Mouse (Mus musculus): ENCODE data around the gene Wtap. TPM values are rescaled to one million over a fixed set of nuclear protein-coding genes. Genes with fewer than 3 reads are reported as not detected.
"Not testable (repeated sequence)": the region's sequence is repeated elsewhere in the genome, so short reads cannot be mapped to it uniquely, and the experiment has no call there.

Gene Wtap
- polyA plus RNA-seq, 1 experiment from 2014 or later: 146 TPM

DNA sequence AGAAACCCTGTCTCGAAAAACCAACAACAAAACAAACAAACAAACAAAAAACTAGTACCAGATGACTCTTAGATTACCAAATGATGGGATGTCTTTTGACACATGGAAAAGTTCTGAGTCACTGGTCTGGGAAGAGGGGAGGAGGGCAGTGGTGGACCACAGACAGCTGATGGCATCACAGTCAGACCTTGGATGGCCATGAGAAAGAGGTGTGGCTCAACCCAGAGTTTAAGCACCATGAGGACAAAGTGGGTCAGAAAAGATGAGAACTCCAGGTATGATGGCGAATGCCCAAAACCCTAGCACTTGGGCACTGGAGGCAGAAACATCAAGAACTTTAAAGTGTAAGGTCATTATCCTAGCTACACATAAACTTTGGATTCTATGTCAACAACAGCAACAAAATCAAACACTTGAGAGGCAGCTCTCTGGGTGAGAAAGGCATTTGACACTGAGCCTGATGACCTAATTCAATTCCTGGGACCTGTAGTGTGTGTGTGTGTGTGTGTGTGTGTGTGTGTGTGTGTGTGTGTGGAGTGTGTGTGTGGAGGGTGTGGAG lies 56.5 kb downstream of the Wtap start:
- no peak overlapping the region for H3K4me2 ChIP-seq (replicated peaks; ENCODE audit: low read depth, low read length)
- H3K4me3 ChIP-seq (ENCODE audit: low read depth, low read length): no peak overlapping the region
- no peak overlapping the region for H3K27ac ChIP-seq (ENCODE audit: low read length)
- no peak for ATAC-seq (ENCODE audit: insufficient number of reproducible peaks, insufficient read depth, low FRiP score, low read depth)
- no peaks in the 10 kb centered on the region for H3K9me3 ChIP-seq (ENCODE audit: control insufficient read depth, low read depth, low read length)
- 76% methylated on average over 2 of the region's 2 CpGs for WGBS
- H3K9ac ChIP-seq (replicated peaks; ENCODE audit: low read depth, low read length): no peak overlapping the region
- no peaks in the 10 kb centered on the region for H3K4me1 ChIP-seq (ENCODE audit: control insufficient read depth, insufficient read depth, low read length)
- H3K36me3 ChIP-seq (ENCODE audit: control insufficient read depth, insufficient read depth, low read length): peaks cover 4% of the 10 kb centered on the region; the same call in 1 of the 2 replicates
- no peaks in the 10 kb centered on the region for H3K27me3 ChIP-seq (ENCODE audit: control insufficient read depth, insufficient read depth, low read length)

DNA sequence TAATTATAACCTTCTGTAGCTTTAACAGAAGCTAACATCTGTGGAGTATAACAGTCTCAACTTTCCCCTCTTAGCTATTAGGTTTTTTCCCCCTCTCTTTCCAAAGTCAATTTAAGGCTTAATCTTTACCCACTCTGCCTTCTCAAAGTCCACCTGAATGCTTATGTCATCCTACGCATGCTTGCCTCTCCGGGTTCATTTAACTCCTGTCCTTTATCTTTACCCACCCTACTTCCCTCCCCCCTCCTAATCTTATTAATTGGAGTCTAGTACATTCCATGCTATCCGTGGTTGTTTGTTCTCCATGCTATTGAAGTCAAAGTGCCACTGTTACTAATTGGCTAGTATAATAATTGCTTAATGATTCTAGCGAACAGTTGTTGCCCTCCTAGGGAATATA lies 58.2 kb downstream of the Wtap start:
- no peak for ATAC-seq (ENCODE audit: insufficient number of reproducible peaks, insufficient read depth, low FRiP score, low read depth)
- H3K9me3 ChIP-seq (ENCODE audit: control insufficient read depth, low read depth, low read length): no peaks in the 10 kb centered on the region
- H3K36me3 ChIP-seq (ENCODE audit: control insufficient read depth, insufficient read depth, low read length): no peaks in the 10 kb centered on the region
- H3K27me3 ChIP-seq (ENCODE audit: control insufficient read depth, insufficient read depth, low read length): no peaks in the 10 kb centered on the region
- H3K27ac ChIP-seq (ENCODE audit: low read length): no peak overlapping the region
- H3K4me2 ChIP-seq (replicated peaks; ENCODE audit: low read depth, low read length): no peak overlapping the region
- 67% methylated on average over 4 of the region's 4 CpGs for WGBS
- no peaks in the 10 kb centered on the region for H3K4me1 ChIP-seq (ENCODE audit: control insufficient read depth, insufficient read depth, low read length)
- no peak overlapping the region for H3K4me3 ChIP-seq (ENCODE audit: low read depth, low read length)
- H3K9ac ChIP-seq (replicated peaks; ENCODE audit: low read depth, low read length): no peak overlapping the region

DNA sequence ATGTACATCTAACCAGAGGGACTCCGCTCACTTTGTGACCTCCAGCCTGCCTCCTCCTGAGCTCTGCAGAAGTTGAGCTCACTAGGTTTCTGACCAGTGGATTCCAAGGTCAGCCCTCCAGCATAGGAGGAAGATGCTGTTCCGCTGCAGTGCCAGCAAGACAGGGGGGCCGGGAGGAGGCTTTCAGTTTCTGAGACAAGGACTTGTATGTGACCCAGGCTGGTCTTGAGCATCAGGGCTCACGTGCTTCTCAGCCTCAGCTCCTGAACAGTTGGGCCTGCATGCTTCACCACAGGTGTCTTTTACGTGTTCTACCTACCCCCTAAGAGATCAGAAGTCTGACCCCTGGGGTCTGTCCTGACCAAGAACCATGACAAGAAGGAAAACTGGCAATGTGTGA lies 62.4 kb downstream of the Wtap start:
- H3K27me3 ChIP-seq (ENCODE audit: control insufficient read depth, insufficient read depth, low read length): not testable (repeated sequence)
- WGBS: 86% methylated on average over 5 of the region's 5 CpGs

DNA sequence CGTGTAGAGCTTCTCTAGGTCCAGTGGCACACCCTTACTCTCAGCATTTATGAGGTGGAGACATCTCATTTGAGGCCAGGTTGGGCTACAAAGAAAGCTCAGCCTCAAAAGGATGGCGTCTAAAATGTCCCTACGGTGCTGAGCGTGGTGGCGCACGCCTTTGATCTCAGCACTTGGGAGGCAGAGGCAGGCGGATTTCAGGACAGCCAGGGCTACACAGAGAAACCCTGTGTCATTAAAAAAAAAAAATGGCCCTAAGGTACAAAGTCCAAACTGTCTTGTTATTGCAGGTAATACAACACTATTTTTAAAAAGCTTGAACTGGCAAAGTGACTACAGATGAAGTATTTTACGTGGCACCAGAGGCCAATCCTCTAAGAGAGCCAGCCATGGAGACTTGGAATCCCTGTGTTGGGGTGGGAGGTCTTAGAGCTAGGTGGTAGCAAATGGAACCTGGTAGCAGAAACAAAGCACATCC lies 68.2 kb downstream of the Wtap start:
- no peaks in the 10 kb centered on the region for H3K27me3 ChIP-seq (ENCODE audit: control insufficient read depth, insufficient read depth, low read length)
- no peak overlapping the region for H3K9ac ChIP-seq (replicated peaks; ENCODE audit: low read depth, low read length)
- WGBS: 89% methylated on average over 8 of the region's 8 CpGs
- no peaks in the 10 kb centered on the region for H3K4me1 ChIP-seq (ENCODE audit: control insufficient read depth, insufficient read depth, low read length)
- H3K9me3 ChIP-seq (ENCODE audit: control insufficient read depth, low read depth, low read length): no peaks in the 10 kb centered on the region
- ATAC-seq (ENCODE audit: insufficient number of reproducible peaks, insufficient read depth, low FRiP score, low read depth): no peak
- H3K36me3 ChIP-seq (ENCODE audit: control insufficient read depth, insufficient read depth, low read length): peaks cover 48% of the 10 kb centered on the region
- H3K27ac ChIP-seq (ENCODE audit: low read length): no peak overlapping the region
- H3K4me2 ChIP-seq (replicated peaks; ENCODE audit: low read depth, low read length): no peak overlapping the region
- H3K4me3 ChIP-seq (ENCODE audit: low read depth, low read length): no peak overlapping the region

More for the DNA sequence above, 62.4 kb downstream of the Wtap start:
- not testable (repeated sequence) for H3K4me2 ChIP-seq (replicated peaks; ENCODE audit: low read depth, low read length); H3K4me3 ChIP-seq (ENCODE audit: low read depth, low read length); H3K9ac ChIP-seq (replicated peaks; ENCODE audit: low read depth, low read length); H3K9me3 ChIP-seq (ENCODE audit: control insufficient read depth, low read depth, low read length); H3K4me1 ChIP-seq (ENCODE audit: control insufficient read depth, insufficient read depth, low read length); H3K36me3 ChIP-seq (ENCODE audit: control insufficient read depth, insufficient read depth, low read length); ATAC-seq (ENCODE audit: insufficient number of reproducible peaks, insufficient read depth, low FRiP score, low read depth); H3K27ac ChIP-seq (ENCODE audit: low read length)

DNA sequence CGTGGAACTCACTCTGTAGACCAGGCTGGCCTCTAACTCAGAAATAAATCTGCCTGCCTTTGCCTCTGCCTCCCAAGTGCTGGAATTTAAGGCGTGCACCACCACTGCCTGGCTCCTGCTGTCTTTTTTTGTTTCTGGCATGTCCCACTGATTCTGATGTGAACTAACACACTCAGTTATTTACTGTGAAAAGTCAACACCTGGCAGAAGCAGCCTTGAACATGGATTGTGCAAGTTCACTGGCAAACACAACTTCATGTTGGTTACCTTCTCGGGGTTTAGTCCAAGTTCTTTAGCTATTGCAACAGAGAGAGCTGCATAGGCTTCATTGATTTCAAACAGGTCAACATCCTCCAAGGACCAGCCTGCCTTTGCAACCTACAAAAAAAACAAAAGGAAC lies 69.0 kb downstream of the Wtap start:
- no peak for ATAC-seq (ENCODE audit: insufficient number of reproducible peaks, insufficient read depth, low FRiP score, low read depth)
- Histone ChIP-seq H3K36me3 (ENCODE audit: control insufficient read depth, insufficient read depth, low read length) (peaks cover 56% of the 10 kb centered on the region), H3K27ac (ENCODE audit: low read length) (no peak overlapping the region), H3K9ac (replicated peaks; ENCODE audit: low read depth, low read length) (no peak overlapping the region), H3K4me1 (ENCODE audit: control insufficient read depth, insufficient read depth, low read length) (no peaks in the 10 kb centered on the region), H3K4me3 (ENCODE audit: low read depth, low read length) (no peak overlapping the region), H3K9me3 (ENCODE audit: control insufficient read depth, low read depth, low read length) (no peaks in the 10 kb centered on the region), H3K27me3 (ENCODE audit: control insufficient read depth, insufficient read depth, low read length) (no peaks in the 10 kb centered on the region), H3K4me2 (replicated peaks; ENCODE audit: low read depth, low read length) (no peak overlapping the region)
- 90% methylated on average over 3 of the region's 3 CpGs for WGBS

DNA sequence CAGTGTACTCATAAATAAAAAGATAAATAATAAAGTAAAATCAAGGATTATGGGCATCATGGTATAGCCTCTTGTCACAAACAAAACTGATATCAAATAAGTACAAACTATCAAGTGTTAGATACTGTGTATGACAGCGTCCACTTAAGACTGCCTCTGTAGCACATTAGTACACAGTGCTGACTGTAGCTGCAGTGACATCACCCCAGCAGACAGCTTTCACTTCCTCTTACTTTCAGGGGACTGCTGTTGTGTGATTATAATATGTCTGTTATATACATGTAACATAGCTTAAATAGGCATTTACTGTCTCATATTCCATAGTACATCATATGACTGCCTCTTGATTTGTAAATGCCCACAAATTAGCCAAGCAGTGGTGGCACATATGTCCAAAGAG lies 72.9 kb downstream of the Wtap start:
- Histone ChIP-seq H3K27me3 (ENCODE audit: control insufficient read depth, insufficient read depth, low read length) (no peaks in the 10 kb centered on the region), H3K36me3 (ENCODE audit: control insufficient read depth, insufficient read depth, low read length) (peaks cover 71% of the 10 kb centered on the region), H3K9me3 (ENCODE audit: control insufficient read depth, low read depth, low read length) (no peaks in the 10 kb centered on the region), H3K9ac (replicated peaks; ENCODE audit: low read depth, low read length) (no peak overlapping the region), H3K27ac (ENCODE audit: low read length) (no peak overlapping the region), H3K4me3 (ENCODE audit: low read depth, low read length) (no peak overlapping the region), H3K4me2 (replicated peaks; ENCODE audit: low read depth, low read length) (no peak overlapping the region), H3K4me1 (ENCODE audit: control insufficient read depth, insufficient read depth, low read length) (peaks cover 6% of the 10 kb centered on the region; the same call in 1 of the 2 replicates)
- no peak for ATAC-seq (ENCODE audit: insufficient number of reproducible peaks, insufficient read depth, low FRiP score, low read depth)
- 94% methylated on average over 1 of the region's 1 CpGs for WGBS

Other genes with a start within 250 kb of the Wtap start
- 46.0 and 51.7 TPM in 2 replicates for gene Igf2r, start 224.5 kb downstream of the Wtap start, polyA plus RNA-seq (2014; fragmentation: Nextera tagmentation; extraction: Ambion mirVana)
- gene Mas1, start 126.0 kb downstream of the Wtap start, polyA plus RNA-seq (2014; fragmentation: Nextera tagmentation; extraction: Ambion mirVana): 1.7 and 2.0 TPM in 2 replicates
- not detected in 2 replicates for gene Mrgprh, start 118.1 kb downstream of the Wtap start, polyA plus RNA-seq (2014; fragmentation: Nextera tagmentation; extraction: Ambion mirVana)
- 1.5 and 2.9 TPM in 2 replicates for gene Pnldc1, start 83.9 kb downstream of the Wtap start, polyA plus RNA-seq (2014; fragmentation: Nextera tagmentation; extraction: Ambion mirVana)
- 444 and 478 TPM in 2 replicates for gene Tcp1, start 78.5 kb downstream of the Wtap start, polyA plus RNA-seq (2014; fragmentation: Nextera tagmentation; extraction: Ambion mirVana)
- gene Mrpl18, start 77.8 kb downstream of the Wtap start, polyA plus RNA-seq (2014; fragmentation: Nextera tagmentation; extraction: Ambion mirVana): 140 and 152 TPM in 2 replicates
- gene Acat3, start 53.6 kb downstream of the Wtap start, polyA plus RNA-seq (2014; fragmentation: Nextera tagmentation; extraction: Ambion mirVana): 1.4 and 2.4 TPM in 2 replicates
- gene Acat2, start 33.4 kb downstream of the Wtap start, polyA plus RNA-seq (2014; fragmentation: Nextera tagmentation; extraction: Ambion mirVana): 90.8 and 97.7 TPM in 2 replicates
- 110 and 125 TPM in 2 replicates for gene Sod2, start 12.7 kb upstream of the Wtap start, polyA plus RNA-seq (2014; fragmentation: Nextera tagmentation; extraction: Ambion mirVana)
- gene Gpr31b, start 58.1 kb upstream of the Wtap start, polyA plus RNA-seq (2014; fragmentation: Nextera tagmentation; extraction: Ambion mirVana): 0.20 TPM in 1 of 2 replicates, not detected in the other
- gene Tcp10b, start 66.9 kb upstream of the Wtap start, polyA plus RNA-seq (2014; fragmentation: Nextera tagmentation; extraction: Ambion mirVana): 0.14 and 0.22 TPM in 2 replicates
- gene Unc93a, start 137.6 kb upstream of the Wtap start, polyA plus RNA-seq (2014; fragmentation: Nextera tagmentation; extraction: Ambion mirVana): not detected in 2 replicates
- gene Smok2a, start 227.0 kb upstream of the Wtap start, polyA plus RNA-seq (2014; fragmentation: Nextera tagmentation; extraction: Ambion mirVana): not detected in 2 replicates
- not detected in 2 replicates for gene Smok2b, start 236.1 kb upstream of the Wtap start, polyA plus RNA-seq (2014; fragmentation: Nextera tagmentation; extraction: Ambion mirVana)

Measured in stomach, embryonic 14.5 days (tissue).